Mouse (Mus musculus): ENCODE data around the gene Tjp1. TPM values are rescaled to one million over a fixed set of nuclear protein-coding genes. Genes with fewer than 3 reads are reported as not detected.

Gene Tjp1
- total and polyA plus RNA-seq, 2 experiments from 2014 or later = 20.2 to 46.2 TPM

DNA sequence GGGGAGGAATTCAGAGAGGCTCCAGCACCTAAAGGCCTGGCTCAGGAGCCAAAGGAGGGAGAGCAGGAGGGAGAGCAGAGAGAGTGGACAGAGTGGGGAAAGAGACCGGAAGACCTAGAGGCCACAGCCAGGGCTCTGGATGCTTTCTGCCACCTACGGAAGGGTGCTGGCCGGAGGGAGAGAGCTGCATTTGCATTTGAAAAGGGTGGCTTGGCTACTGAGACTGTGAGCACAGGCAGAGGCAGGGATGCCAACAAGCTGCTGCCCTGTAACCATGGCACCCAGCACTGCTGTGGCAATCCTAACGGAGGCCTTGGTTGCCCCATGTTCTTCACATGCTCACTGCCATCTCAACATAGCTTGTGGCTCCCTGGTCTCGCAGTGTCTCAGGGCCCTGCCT is 77.4 kb downstream of the Tjp1 start:
- no peak overlapping the region for H3K4me3 ChIP-seq (ENCODE audit: low read length)
- no peak overlapping the region for H3K9ac ChIP-seq (replicated peaks; ENCODE audit: low read length)
- no peak for TF ChIP-seq CTCF (IDR thresholded peaks at IDR 0.05; ENCODE audit: low read depth)
- no peaks in the 10 kb centered on the region for H3K27me3 ChIP-seq (ENCODE audit: insufficient read depth, low read length)
- 20% methylated on average over 5 of the region's 5 CpGs for WGBS
- no peak overlapping the region for H3K4me2 ChIP-seq (ENCODE audit: low read depth, low read length)
- no peaks in the 10 kb centered on the region for H3K36me3 ChIP-seq (ENCODE audit: insufficient read depth, low read length)
- H3K9me3 ChIP-seq (ENCODE audit: low read length) = no peaks in the 10 kb centered on the region
- DNase-seq (ENCODE audit: low spot score) = peak; percentile 70
- no peaks in the 10 kb centered on the region for H3K4me1 ChIP-seq (ENCODE audit: insufficient read depth, low read length)
- peak; percentile 81 for ATAC-seq
- no peak overlapping the region for H3K27ac ChIP-seq

DNA sequence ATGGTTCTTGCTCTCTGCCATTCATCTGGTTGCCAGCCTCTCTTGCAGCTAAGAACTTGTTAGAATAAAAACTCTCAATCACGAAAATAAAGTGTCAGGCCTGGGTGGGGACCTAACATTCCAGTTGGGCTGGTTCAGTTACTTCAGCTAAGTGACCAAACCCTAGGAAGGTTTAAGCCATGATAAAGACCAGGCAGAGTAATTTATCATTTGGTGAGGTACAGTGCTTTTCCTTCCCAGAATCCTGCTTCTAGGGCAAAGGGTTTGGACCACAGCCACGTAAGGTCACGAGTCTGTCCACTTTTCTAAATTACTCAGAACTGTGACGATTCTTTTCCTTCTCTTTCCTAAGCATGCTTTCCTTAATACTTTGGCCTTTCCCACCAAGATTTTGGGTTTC is 86.1 kb downstream of the Tjp1 start:
- 84% methylated on average over 4 of the region's 4 CpGs for WGBS
- ATAC-seq = no peak
- Histone ChIP-seq H3K27ac (no peak overlapping the region), H3K9me3 (ENCODE audit: low read length) (no peaks in the 10 kb centered on the region), H3K27me3 (ENCODE audit: insufficient read depth, low read length) (no peaks in the 10 kb centered on the region), H3K4me1 (ENCODE audit: insufficient read depth, low read length) (no peaks in the 10 kb centered on the region), H3K4me3 (ENCODE audit: low read length) (no peak overlapping the region), H3K9ac (replicated peaks; ENCODE audit: low read length) (no peak overlapping the region), H3K4me2 (ENCODE audit: low read depth, low read length) (no peak overlapping the region), H3K36me3 (ENCODE audit: insufficient read depth, low read length) (no peaks in the 10 kb centered on the region)
- DNase-seq (ENCODE audit: low spot score) = no peak
- TF ChIP-seq CTCF (IDR thresholded peaks at IDR 0.05; ENCODE audit: low read depth) = no peak

DNA sequence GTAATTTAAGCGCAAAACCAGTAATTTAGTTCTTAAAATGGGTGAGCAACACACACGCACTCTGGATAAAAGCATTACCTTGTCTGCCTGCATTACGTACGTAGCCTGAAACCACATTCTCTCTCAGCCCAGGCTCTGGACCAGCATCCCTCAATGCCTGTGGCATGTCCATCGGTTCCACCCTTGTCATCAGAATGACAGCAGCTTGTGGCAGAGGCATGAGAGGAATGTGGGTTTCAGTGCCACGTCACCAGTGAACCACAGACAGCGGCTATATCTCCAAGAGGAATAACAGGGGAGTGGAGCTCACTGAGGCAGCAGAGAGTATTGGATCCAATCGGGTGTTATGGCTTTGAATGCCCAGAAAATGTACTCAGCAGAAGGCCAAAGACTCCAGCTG is 88.1 kb downstream of the Tjp1 start:
- Histone ChIP-seq H3K9me3 (ENCODE audit: low read length) (no peaks in the 10 kb centered on the region), H3K27ac (no peak overlapping the region), H3K4me1 (ENCODE audit: insufficient read depth, low read length) (no peaks in the 10 kb centered on the region), H3K27me3 (ENCODE audit: insufficient read depth, low read length) (no peaks in the 10 kb centered on the region), H3K9ac (replicated peaks; ENCODE audit: low read length) (no peak overlapping the region), H3K4me2 (ENCODE audit: low read depth, low read length) (no peak overlapping the region), H3K4me3 (ENCODE audit: low read length) (no peak overlapping the region), H3K36me3 (ENCODE audit: insufficient read depth, low read length) (no peaks in the 10 kb centered on the region)
- WGBS = 70% methylated on average over 8 of the region's 8 CpGs
- DNase-seq (ENCODE audit: low spot score) (no peak), ATAC-seq (no peak)
- no peak for TF ChIP-seq CTCF (IDR thresholded peaks at IDR 0.05; ENCODE audit: low read depth)

DNA sequence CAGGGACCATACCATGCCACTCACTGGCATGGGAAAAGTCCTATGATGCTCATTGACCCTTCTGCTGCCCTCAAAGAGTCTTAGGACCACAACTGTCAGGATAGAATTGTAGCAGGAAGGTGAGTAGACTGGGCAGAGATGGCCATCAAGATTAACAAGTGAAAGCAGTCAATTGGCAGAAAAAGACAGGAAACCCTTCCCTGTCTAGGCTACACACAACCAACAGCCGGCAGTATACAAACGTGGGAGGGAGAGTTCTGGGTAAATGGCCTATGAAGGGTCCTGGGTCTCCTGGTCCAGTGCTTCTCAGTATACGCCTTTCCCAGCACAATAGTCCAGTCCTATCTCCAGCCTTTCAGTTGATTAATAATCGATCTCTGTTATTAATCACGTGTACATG is 89.4 kb downstream of the Tjp1 start:
- no peak overlapping the region for H3K4me3 ChIP-seq (ENCODE audit: low read length)
- DNase-seq (ENCODE audit: low spot score) = no peak
- H3K9ac ChIP-seq (replicated peaks; ENCODE audit: low read length) = no peak overlapping the region
- H3K9me3 ChIP-seq (ENCODE audit: low read length) = no peaks in the 10 kb centered on the region
- H3K4me2 ChIP-seq (ENCODE audit: low read depth, low read length) = no peak overlapping the region
- 54% methylated on average over 5 of the region's 5 CpGs for WGBS
- no peak for ATAC-seq
- H3K36me3 ChIP-seq (ENCODE audit: insufficient read depth, low read length) = no peaks in the 10 kb centered on the region
- H3K27me3 ChIP-seq (ENCODE audit: insufficient read depth, low read length) = no peaks in the 10 kb centered on the region
- H3K27ac ChIP-seq = no peak overlapping the region
- TF ChIP-seq CTCF (IDR thresholded peaks at IDR 0.05; ENCODE audit: low read depth) = no peak
- H3K4me1 ChIP-seq (ENCODE audit: insufficient read depth, low read length) = no peaks in the 10 kb centered on the region

DNA sequence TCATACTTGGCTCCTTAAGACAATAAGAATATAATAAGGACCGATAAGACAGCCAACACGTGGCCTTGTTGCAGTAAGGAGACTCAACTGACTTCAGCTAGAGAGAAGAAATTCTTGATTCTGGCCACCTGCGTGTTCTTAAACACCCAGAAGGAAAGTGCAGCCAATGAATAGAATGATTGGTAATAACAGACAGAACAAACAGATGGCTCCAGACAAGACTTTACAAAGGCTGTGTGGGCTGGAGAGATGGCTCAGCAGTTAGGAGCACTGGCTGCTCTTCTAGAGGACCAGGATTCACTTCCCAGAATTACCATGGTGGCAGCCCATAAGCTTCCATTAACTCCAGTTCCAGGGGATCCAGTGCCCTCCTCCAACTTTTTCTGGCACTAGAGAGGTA is 90.7 kb downstream of the Tjp1 start:
- TF ChIP-seq CTCF (IDR thresholded peaks at IDR 0.05; ENCODE audit: low read depth) = no peak
- ATAC-seq = no peak

DNA sequence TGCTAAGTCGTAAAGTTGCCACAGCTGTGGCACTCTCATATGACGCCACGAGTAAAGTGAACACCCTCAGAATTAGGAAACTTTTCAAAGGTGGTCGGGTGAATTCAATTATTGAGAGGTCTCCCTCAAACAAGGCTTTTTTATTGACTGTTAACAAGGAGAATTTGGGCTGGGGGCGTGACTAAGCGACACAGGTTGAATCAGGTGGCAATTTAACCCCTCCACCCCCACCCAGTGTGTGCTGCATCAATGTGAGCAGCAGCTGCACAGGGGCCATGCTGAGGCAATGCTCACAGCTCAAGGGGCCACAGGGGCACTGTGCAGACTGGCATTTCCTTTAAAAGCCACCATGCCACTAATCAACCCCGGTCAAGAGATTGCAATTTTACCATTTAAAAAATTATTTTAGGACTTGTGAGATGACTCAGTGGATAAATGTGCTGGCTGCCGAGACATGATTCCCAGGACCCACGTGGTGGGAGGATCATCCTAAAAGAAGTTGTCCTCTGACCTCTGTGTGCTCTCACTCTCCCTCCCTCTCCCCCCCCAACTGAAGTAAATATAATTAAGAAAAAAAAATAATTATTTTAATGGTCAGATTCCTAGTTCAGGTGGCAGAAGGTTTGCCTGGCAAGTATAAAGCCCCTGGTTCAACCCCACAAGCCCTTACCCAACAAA is 96.4 kb downstream of the Tjp1 start:
- WGBS = 46% methylated on average over 9 of the region's 9 CpGs
- TF ChIP-seq CTCF (IDR thresholded peaks at IDR 0.05; ENCODE audit: low read depth) = no peak
- no peak overlapping the region for H3K27ac ChIP-seq

More for the DNA sequence above, 90.7 kb downstream of the Tjp1 start:
- Histone ChIP-seq H3K27me3 (ENCODE audit: insufficient read depth, low read length) (no peaks in the 10 kb centered on the region), H3K4me3 (ENCODE audit: low read length) (no peak overlapping the region), H3K27ac (no peak overlapping the region), H3K4me2 (ENCODE audit: low read depth, low read length) (no peak overlapping the region), H3K9ac (replicated peaks; ENCODE audit: low read length) (no peak overlapping the region), H3K36me3 (ENCODE audit: insufficient read depth, low read length) (no peaks in the 10 kb centered on the region), H3K4me1 (ENCODE audit: insufficient read depth, low read length) (no peaks in the 10 kb centered on the region), H3K9me3 (ENCODE audit: low read length) (no peaks in the 10 kb centered on the region)
- no peak for DNase-seq (ENCODE audit: low spot score)
- WGBS = 63% methylated on average over 3 of the region's 3 CpGs

DNA sequence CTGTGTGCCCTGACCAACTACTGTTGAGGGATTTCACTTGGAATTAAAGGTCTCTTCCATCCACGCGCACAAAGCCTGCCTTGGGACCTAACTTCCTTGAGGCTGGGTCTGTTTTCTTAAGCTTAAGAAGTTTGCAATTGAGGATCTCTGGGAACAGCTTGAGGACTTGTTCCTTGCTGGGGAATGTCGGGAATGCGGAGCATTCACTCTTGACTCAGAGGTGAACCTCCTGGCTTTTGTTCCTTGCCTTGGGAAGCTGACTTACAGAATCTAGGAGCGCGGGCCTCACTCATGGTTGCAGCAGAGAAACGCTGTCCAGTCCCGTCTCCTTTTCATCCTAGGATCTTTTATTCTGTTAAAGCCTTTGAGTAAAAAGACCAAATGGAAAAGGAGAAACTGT is 97.2 kb downstream of the Tjp1 start:
- Histone ChIP-seq H3K27me3 (ENCODE audit: insufficient read depth, low read length) (no peaks in the 10 kb centered on the region), H3K4me2 (ENCODE audit: low read depth, low read length) (no peak overlapping the region), H3K4me3 (ENCODE audit: low read length) (no peak overlapping the region), H3K9me3 (ENCODE audit: low read length) (no peaks in the 10 kb centered on the region), H3K9ac (replicated peaks; ENCODE audit: low read length) (no peak overlapping the region), H3K36me3 (ENCODE audit: insufficient read depth, low read length) (no peaks in the 10 kb centered on the region), H3K4me1 (ENCODE audit: insufficient read depth, low read length) (no peaks in the 10 kb centered on the region), H3K27ac (no peak overlapping the region)
- TF ChIP-seq CTCF (IDR thresholded peaks at IDR 0.05; ENCODE audit: low read depth) = no peak
- no peak for DNase-seq (ENCODE audit: low spot score)
- no peak for ATAC-seq
- WGBS = 32% methylated on average over 8 of the region's 8 CpGs

More for the DNA sequence above, 96.4 kb downstream of the Tjp1 start:
- no peak overlapping the region for H3K4me2 ChIP-seq (ENCODE audit: low read depth, low read length)
- no peaks in the 10 kb centered on the region for H3K36me3 ChIP-seq (ENCODE audit: insufficient read depth, low read length)
- no peaks in the 10 kb centered on the region for H3K9me3 ChIP-seq (ENCODE audit: low read length)
- H3K4me3 ChIP-seq (ENCODE audit: low read length) = no peak overlapping the region
- no peaks in the 10 kb centered on the region for H3K27me3 ChIP-seq (ENCODE audit: insufficient read depth, low read length)
- H3K9ac ChIP-seq (replicated peaks; ENCODE audit: low read length) = no peak overlapping the region
- no peaks in the 10 kb centered on the region for H3K4me1 ChIP-seq (ENCODE audit: insufficient read depth, low read length)
- no peak for DNase-seq (ENCODE audit: low spot score)
- no peak for ATAC-seq
